Comparison of ENCODE assay signal across 8 mouse cellular contexts in genomic region chr14:19839600-19840332, GRCm38 (mm10). TPM values are rescaled to one million over a fixed set of nuclear protein-coding genes. Genes with fewer than 3 reads are reported as not detected.
DNase-seq lines count a peak whose midpoint lies in the region; ATAC-seq and TF ChIP-seq lines count a peak whose summit lies in the region.

No protein-coding gene starts in this region.

- no peak overlapping the region for H3K27ac ChIP-seq in embryonic facial prominence, embryonic 12.5 days
- no peak overlapping the region for H3K27ac ChIP-seq in limb, embryonic 12.5 days
- H3K27ac ChIP-seq in midbrain, embryonic 13.5 days = no peak overlapping the region
- no peak overlapping the region for H3K27ac ChIP-seq in spleen, adult 2 months (ENCODE audit: insufficient read depth, low read length)

- no peaks in the 10 kb centered on the region for H3K4me1 ChIP-seq in embryonic facial prominence, embryonic 12.5 days
- 0 out of 2 replicates have a peak, but pooled peaks cover 3% of the 10 kb centered on the region for H3K4me1 ChIP-seq in limb, embryonic 12.5 days (replicated peaks)
- H3K4me1 ChIP-seq in midbrain, embryonic 13.5 days (replicated peaks) = peaks cover 3% of the 10 kb centered on the region; the same call in 1 of the 2 replicates
- no peaks in the 10 kb centered on the region for H3K4me1 ChIP-seq in spleen, adult 2 months (ENCODE audit: control insufficient read depth, insufficient read depth, insufficient read length)

- no peak for TF ChIP-seq POLR2A in spleen, adult 2 months (IDR thresholded peaks at IDR 0.05; ENCODE audit: low read depth, low read length)

- peak; percentile 69 for DNase-seq in 416B (ENCODE audit: low read depth)
- peak; percentile 72 for DNase-seq in adrenal gland, postnatal 14 days
- peak; percentile 49 to 85 for DNase-seq in heart, adult 18-20 months
- DNase-seq in kidney, adult 11 months = peak; percentile 24
- peak; percentile 29 to 60 for DNase-seq in spleen, adult 2 months (ENCODE audit: low read depth in 1 of 2, low spot score in 2 of 2)

- peak overlapping the region; percentile 55; the same call in 1 of the 2 replicates for H3K9ac ChIP-seq in embryonic facial prominence, embryonic 12.5 days
- peak overlapping the region; percentile 42; the same call in 1 of the 2 replicates for H3K9ac ChIP-seq in limb, embryonic 12.5 days (replicated peaks)
- peak overlapping the region; percentile 61 for H3K9ac ChIP-seq in midbrain, embryonic 13.5 days (replicated peaks)

- ATAC-seq in embryonic facial prominence, embryonic 12.5 days (ENCODE audit: insufficient number of reproducible peaks, insufficient read depth, low FRiP score, low TSS enrichment) = peak; percentile 69; the same call in 1 of the 2 replicates
- ATAC-seq in limb, embryonic 12.5 days (ENCODE audit: insufficient number of reproducible peaks, insufficient read depth, low FRiP score, low TSS enrichment, low read depth) = 0 out of 2 replicates have a peak, but pooled peaks have one; percentile 68
- peak; percentile 83 for ATAC-seq in midbrain, embryonic 13.5 days

- 24% methylated on average over 15 of the region's 15 CpGs for WGBS in embryonic facial prominence, embryonic 12.5 days
- WGBS in limb, embryonic 12.5 days = 29% methylated on average over 15 of the region's 15 CpGs
- 26% methylated on average over 15 of the region's 15 CpGs for WGBS in midbrain, embryonic 13.5 days
- WGBS in spleen, adult 2 months = 25% methylated on average over 15 of the region's 15 CpGs

- peak overlapping the region; percentile 20; the same call in 1 of the 2 replicates for H3K4me3 ChIP-seq in embryonic facial prominence, embryonic 12.5 days
- H3K4me3 ChIP-seq in limb, embryonic 12.5 days (replicated peaks) = peak overlapping the region; percentile 19
- peak overlapping the region; percentile 23; the same call in 1 of the 2 replicates for H3K4me3 ChIP-seq in midbrain, embryonic 13.5 days (replicated peaks)
- peak overlapping the region; percentile 44; the same call in 1 of the 2 replicates for H3K4me3 ChIP-seq in spleen, adult 2 months (ENCODE audit: extremely low read depth, insufficient read depth, insufficient read length)

- no peaks in the 10 kb centered on the region for H3K36me3 ChIP-seq in embryonic facial prominence, embryonic 12.5 days
- H3K36me3 ChIP-seq in limb, embryonic 12.5 days = no peaks in the 10 kb centered on the region
- H3K36me3 ChIP-seq in midbrain, embryonic 13.5 days = no peaks in the 10 kb centered on the region
- H3K36me3 ChIP-seq in spleen, adult 2 months (ENCODE audit: control insufficient read depth, insufficient read depth, low read length) = no peaks in the 10 kb centered on the region

- H3K4me2 ChIP-seq in embryonic facial prominence, embryonic 12.5 days (replicated peaks) = peak overlapping the region; percentile 40
- H3K4me2 ChIP-seq in limb, embryonic 12.5 days = peak overlapping the region; percentile 48
- peak overlapping the region; percentile 49 for H3K4me2 ChIP-seq in midbrain, embryonic 13.5 days (replicated peaks)

- peak; percentile 51; the same call in 1 of the 2 replicates for TF ChIP-seq CTCF in spleen, adult 2 months (IDR thresholded peaks at IDR 0.05; ENCODE audit: extremely low read depth, insufficient read depth, insufficient read length, insufficient replicate concordance)

- no peaks in the 10 kb centered on the region for H3K27me3 ChIP-seq in embryonic facial prominence, embryonic 12.5 days
- H3K27me3 ChIP-seq in limb, embryonic 12.5 days = no peaks in the 10 kb centered on the region
- H3K27me3 ChIP-seq in midbrain, embryonic 13.5 days = no peaks in the 10 kb centered on the region
- no peaks in the 10 kb centered on the region for H3K27me3 ChIP-seq in spleen, adult 2 months (ENCODE audit: control insufficient read depth, insufficient read depth, low read length)

- no peaks in the 10 kb centered on the region for H3K9me3 ChIP-seq in embryonic facial prominence, embryonic 12.5 days
- no peaks in the 10 kb centered on the region for H3K9me3 ChIP-seq in limb, embryonic 12.5 days
- no peaks in the 10 kb centered on the region for H3K9me3 ChIP-seq in midbrain, embryonic 13.5 days

RNA-seq across cellular contexts. Expression of gene Rtraf, which starts 16.1 kb away (rescaled TPM):
- total RNA-seq in adrenal gland, postnatal 14 days (2021) = 71.3 and 75.4 TPM in 2 replicates
- polyA plus RNA-seq in embryonic facial prominence, embryonic 12.5 days (2016; fragmentation: Nextera tagmentation; extraction: Ambion mirVana) = 228 and 237 TPM in 2 replicates
- 10 to 100 TPM; 68.5 to 70.3 TPM for total RNA-seq in heart, adult 18-20 months (2021)
- polyA plus RNA-seq in limb, embryonic 12.5 days (2016; fragmentation: Nextera tagmentation; extraction: Ambion mirVana) = 244 TPM in 2 replicates
- 210 and 215 TPM in 2 replicates for polyA plus RNA-seq in midbrain, embryonic 13.5 days (2015; fragmentation: Nextera tagmentation; extraction: Ambion mirVana)
- polyA plus RNA-seq in spleen, adult 2 months (2012; rRNA removed) = 10.0 and 10.8 TPM in 2 replicates

Comparison
In these comparisons a context has a peak if more than half of its experiments do, and no peak if none do; other contexts are left out.
1. RNA of gene Rtraf, which starts 16.1 kb away (polyA plus RNA-seq): 244 TPM in limb, embryonic 12.5 days, 228 to 237 TPM in embryonic facial prominence, embryonic 12.5 days and 210 to 215 TPM in midbrain, embryonic 13.5 days; 10.0 to 10.8 TPM in spleen, adult 2 months; every median in the first group is over 10 times any median in the second.
2. Peak in every context shown above with its lines, with median percentiles within 50 percentile points of each other: DNase-seq, ATAC-seq, H3K4me2 ChIP-seq, H3K4me3 ChIP-seq and H3K9ac ChIP-seq.